Mouse (Mus musculus) yolk sac, embryonic 10.5 days (tissue): ENCODE results near the gene Angel1.

Experiments
- DNase-seq: peaks from one replicate; pipeline ENCODE4 v3.0.0-alpha.2; 2017; ENCODE audit warnings: low spot score

Gene Angel1

GRCm38 (mm10) chr12:86702690-86703089, 23.6 kb downstream of the Angel1 start:
- DNase-seq: no peak

GRCm38 (mm10) chr12:86701491-86701890, 24.8 kb downstream of the Angel1 start:
- DNase-seq: no peak

GRCm38 (mm10) chr12:86700927-86701310, 25.3 kb downstream of the Angel1 start:
- DNase-seq: no peak

- no peak for DNase-seq
Measured at GRCm38 (mm10) chr12:86699965-86700926, 26.0 kb downstream of the Angel1 start.

- DNase-seq: no peak
Measured at GRCm38 (mm10) chr12:86698537-86698936, 27.7 kb downstream of the Angel1 start.

GRCm38 (mm10) chr12:86697996-86698395, 28.3 kb downstream of the Angel1 start:
- DNase-seq: no peak

- DNase-seq: no peak
Measured at GRCm38 (mm10) chr12:86694441-86694840, 31.8 kb downstream of the Angel1 start.

- no peak for DNase-seq
Measured at GRCm38 (mm10) chr12:86693389-86693788, 32.9 kb downstream of the Angel1 start.

- no peak for DNase-seq
Measured at GRCm38 (mm10) chr12:86692471-86693356, 33.5 kb downstream of the Angel1 start.

- no peak for DNase-seq
Measured at GRCm38 (mm10) chr12:86690700-86691485, 35.4 kb downstream of the Angel1 start.

GRCm38 (mm10) chr12:86688917-86689316, 37.3 kb downstream of the Angel1 start:
- no peak for DNase-seq

- DNase-seq: peak; percentile 37
Measured at GRCm38 (mm10) chr12:86687971-86688573, 38.2 kb downstream of the Angel1 start.

GRCm38 (mm10) chr12:86687445-86687955, 38.8 kb downstream of the Angel1 start:
- DNase-seq: no peak

GRCm38 (mm10) chr12:86686551-86687330, 39.5 kb downstream of the Angel1 start:
- no peak for DNase-seq

- DNase-seq: no peak
Measured at GRCm38 (mm10) chr12:86685275-86685674, 41.0 kb downstream of the Angel1 start.

- no peak for DNase-seq
Measured at GRCm38 (mm10) chr12:86683698-86684097, 42.6 kb downstream of the Angel1 start.

- no peak for DNase-seq
Measured at GRCm38 (mm10) chr12:86682178-86682577, 44.1 kb downstream of the Angel1 start.

GRCm38 (mm10) chr12:86681626-86682025, 44.6 kb downstream of the Angel1 start:
- no peak for DNase-seq

- no peak for DNase-seq
Measured at GRCm38 (mm10) chr12:86680591-86681193, 45.6 kb downstream of the Angel1 start.

GRCm38 (mm10) chr12:86679991-86680491, 46.2 kb downstream of the Angel1 start:
- no peak for DNase-seq
